Mouse (Mus musculus): ENCODE measurements around the gene Ints3. TPM values are rescaled to one million over a fixed set of nuclear protein-coding genes. Genes with fewer than 3 reads are reported as not detected.

Ints3 gene
- total RNA-seq (2021) (10 to 100 TPM; 22.9 to 26.3 TPM), polyA plus RNA-seq (2012; rRNA removed) (15.2 and 21.8 TPM in 2 replicates)
- long read RNA-seq, full-length matches to known transcripts, result 15 of 60 reads
- long read RNA-seq, partial matches to known transcripts, result 5 of 60 reads
- long read RNA-seq, other reads (novel, unspliced or antisense), result 40 of 60 reads

GRCm38 (mm10) chr3:90433381-90434020, at the start of gene Ints3:
TSS of gene Ints3 (minus strand) at chr3:90433622.
- peaks cover 12% of the 10 kb centered on the region for H3K4me1 ChIP-seq (ENCODE audit: control insufficient read depth, insufficient read depth, low read length)
- TF ChIP-seq POLR2A (IDR thresholded peaks at IDR 0.05; ENCODE audit: insufficient read depth, low read depth, low read length) (peak; percentile 90), CTCF (IDR thresholded peaks at IDR 0.05) (peak; percentile 10; the same call in 1 of the 2 replicates), EP300 (IDR thresholded peaks at IDR 0.05; ENCODE audit: insufficient read depth, low read depth, low read length) (no peak; the same call in 1 of the 2 replicates)
- H3K4me3 ChIP-seq, result peak within 1 kb of the TSS; percentile 71
- H3K27me3 ChIP-seq (ENCODE audit: control insufficient read depth, insufficient read depth, low read length), result no peaks in the 10 kb centered on the region
- peak; percentile 100 for DNase-seq
- H3K36me3 ChIP-seq (ENCODE audit: control insufficient read depth, insufficient read depth, low read length), result peaks cover 7% of the 10 kb centered on the region
- peak within 1 kb of the TSS; percentile 81 for H3K9ac ChIP-seq (ENCODE audit: low read depth, low read length)
- intact Hi-C loops (cut with DNase I), result loop anchor here (1.0 to 2.0 kb wide), 3 partner anchors 13 to 31 kb away; no protein-coding TSS in a partner anchor
- under 1% methylated on average over 52 of the region's 52 CpGs for WGBS
- peak within 1 kb of the TSS; percentile 93 for H3K27ac ChIP-seq
- H3K79me2 ChIP-seq (replicated peaks; ENCODE audit: control insufficient read depth, insufficient read depth, low read length), result no peaks in the 10 kb centered on the region

DNA sequence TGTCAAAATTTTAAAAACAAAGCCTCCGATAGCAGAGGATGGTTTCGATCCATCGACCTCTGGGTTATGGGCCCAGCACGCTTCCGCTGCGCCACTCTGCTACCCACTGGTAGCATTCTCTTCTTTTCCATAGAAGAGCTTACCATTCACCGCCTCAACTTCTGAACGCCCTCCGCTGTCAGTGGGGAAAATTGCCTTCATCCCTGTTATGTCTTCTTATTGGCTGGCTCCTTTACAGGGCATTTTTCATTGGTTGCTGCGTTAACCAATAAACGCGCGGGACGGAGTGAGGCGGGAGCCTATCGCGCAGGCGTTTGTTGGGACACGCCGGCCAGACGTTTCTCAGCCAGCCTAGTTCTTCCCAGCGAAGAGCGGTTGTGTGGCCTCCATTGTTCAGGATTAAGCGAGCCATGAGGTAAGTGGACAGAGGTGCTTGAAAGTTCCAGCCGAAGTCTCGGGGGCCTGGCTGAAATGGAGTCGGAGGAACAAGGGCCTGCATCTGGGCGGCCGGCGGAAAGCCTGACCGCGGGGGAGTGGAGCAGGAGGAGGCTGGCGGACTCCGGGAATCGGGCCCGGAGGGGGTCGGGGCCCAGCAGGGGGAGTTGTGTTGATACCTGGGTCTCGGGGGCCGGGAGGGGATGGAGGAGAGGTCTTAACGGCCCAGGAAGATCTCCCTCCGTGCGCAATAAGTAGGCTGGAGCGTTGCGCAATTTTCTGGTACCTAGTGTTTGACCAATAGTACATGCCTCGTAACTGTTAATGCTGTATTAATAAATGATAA, 42.6 kb upstream of the Ints3 start, which contains the start of gene Ilf2:
TSS of gene Ilf2 (plus strand) at position 296 of the 781 bp plus-strand sequence.
- TF ChIP-seq EP300 (IDR thresholded peaks at IDR 0.05; ENCODE audit: insufficient read depth, low read depth, low read length) (peak; percentile 96), POLR2A (IDR thresholded peaks at IDR 0.05; ENCODE audit: insufficient read depth, low read depth, low read length) (peak; percentile 90), CTCF (IDR thresholded peaks at IDR 0.05) (peak; percentile 56)
- DNase-seq, result peak; percentile 92 to 97
- peaks cover 3% of the 10 kb centered on the region for H3K4me1 ChIP-seq (ENCODE audit: control insufficient read depth, insufficient read depth, low read length)

DNA sequence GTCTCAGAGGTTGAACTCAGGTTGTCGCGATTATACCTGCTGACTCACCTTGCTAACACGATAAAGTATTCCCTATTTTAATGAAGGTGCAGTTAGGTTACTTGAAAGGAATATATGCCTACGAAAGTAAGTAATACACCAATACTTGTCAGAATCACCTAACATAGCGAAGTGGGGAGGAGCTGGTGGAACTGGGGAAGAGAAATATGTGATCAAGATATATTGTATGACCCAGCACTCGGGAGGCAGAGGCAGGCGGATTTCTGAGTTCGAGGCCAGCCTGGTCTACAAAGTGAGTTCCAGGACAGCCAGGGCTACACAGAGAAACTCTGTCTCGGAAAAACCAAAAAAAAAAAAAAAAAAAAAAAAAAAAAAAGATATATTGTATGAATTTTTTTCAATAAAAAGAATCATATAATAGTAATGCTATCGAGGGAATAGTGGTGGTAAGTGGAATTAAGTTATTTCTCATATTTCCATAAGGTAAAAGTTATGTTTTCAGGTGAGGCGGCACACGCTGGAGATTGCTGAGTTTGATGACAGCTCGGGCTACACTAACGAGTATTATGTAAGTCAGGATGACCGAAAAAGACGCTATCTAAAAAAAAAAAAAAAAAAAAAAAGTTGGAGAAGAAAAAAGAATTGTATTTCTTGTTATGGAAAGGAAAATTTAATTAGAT, 41.9 kb upstream of the Ints3 start:
- DNase-seq, result no peak
- Histone ChIP-seq H3K79me2 (replicated peaks; ENCODE audit: control insufficient read depth, insufficient read depth, low read length) (0 out of 2 replicates have a peak, but pooled peaks cover 1% of the 10 kb centered on the region), H3K4me3 (peak overlapping the region; percentile 35), H3K27me3 (ENCODE audit: control insufficient read depth, insufficient read depth, low read length) (no peaks in the 10 kb centered on the region), H3K36me3 (ENCODE audit: control insufficient read depth, insufficient read depth, low read length) (peaks cover 8% of the 10 kb centered on the region), H3K27ac (no peak overlapping the region), H3K9ac (ENCODE audit: low read depth, low read length) (no peak overlapping the region), H3K4me1 (ENCODE audit: control insufficient read depth, insufficient read depth, low read length) (peaks cover 3% of the 10 kb centered on the region)
- no peak for TF ChIP-seq EP300 (IDR thresholded peaks at IDR 0.05; ENCODE audit: insufficient read depth, low read depth, low read length)
- TF ChIP-seq CTCF (IDR thresholded peaks at IDR 0.05), result no peak
- intact Hi-C loops (cut with DNase I), result no loop called here
- 31% methylated on average over 16 of the region's 16 CpGs for WGBS

More for the DNA sequence above, 42.6 kb upstream of the Ints3 start, which contains the start of gene Ilf2:
- peak within 1 kb of the TSS; percentile 63 for H3K4me3 ChIP-seq
- H3K27ac ChIP-seq, result peak within 1 kb of the TSS; percentile 70
- H3K79me2 ChIP-seq (replicated peaks; ENCODE audit: control insufficient read depth, insufficient read depth, low read length), result 0 out of 2 replicates have a peak, but pooled peaks cover 1% of the 10 kb centered on the region
- under 1% methylated on average over 45 of the region's 45 CpGs for WGBS
- no peaks in the 10 kb centered on the region for H3K27me3 ChIP-seq (ENCODE audit: control insufficient read depth, insufficient read depth, low read length)
- H3K9ac ChIP-seq (ENCODE audit: low read depth, low read length), result peak within 1 kb of the TSS; percentile 91
- intact Hi-C loops (cut with DNase I), result loop anchor here (2.0 kb wide), 1 partner anchor 33 kb away; the partner anchor contains the start of gene Chtop
- peaks cover 11% of the 10 kb centered on the region for H3K36me3 ChIP-seq (ENCODE audit: control insufficient read depth, insufficient read depth, low read length)

GRCm38 (mm10) chr3:90472213-90472612, 38.8 kb upstream of the Ints3 start:
- Histone ChIP-seq H3K4me1 (ENCODE audit: control insufficient read depth, insufficient read depth, low read length) (peaks cover 3% of the 10 kb centered on the region), H3K9ac (ENCODE audit: low read depth, low read length) (no peak overlapping the region), H3K4me3 (no peak overlapping the region), H3K79me2 (replicated peaks; ENCODE audit: control insufficient read depth, insufficient read depth, low read length) (0 out of 2 replicates have a peak, but pooled peaks cover 1% of the 10 kb centered on the region), H3K36me3 (ENCODE audit: control insufficient read depth, insufficient read depth, low read length) (peaks cover 4% of the 10 kb centered on the region), H3K27ac (no peak overlapping the region), H3K27me3 (ENCODE audit: control insufficient read depth, insufficient read depth, low read length) (no peaks in the 10 kb centered on the region)
- 12% methylated on average over 3 of the region's 3 CpGs for WGBS
- peak; percentile 81 for TF ChIP-seq CTCF (IDR thresholded peaks at IDR 0.05)
- TF ChIP-seq EP300 (IDR thresholded peaks at IDR 0.05; ENCODE audit: insufficient read depth, low read depth, low read length), result no peak
- TF ChIP-seq POLR2A (IDR thresholded peaks at IDR 0.05; ENCODE audit: insufficient read depth, low read depth, low read length), result no peak
- intact Hi-C loops (cut with DNase I), result no loop called here
- peak in 1 of 2 experiments; percentile 50 for DNase-seq

GRCm38 (mm10) chr3:90467618-90468300, 34.3 kb upstream of the Ints3 start:
- intact Hi-C loops (cut with DNase I), result loop anchor here (5.0 to 10.0 kb wide), 2 partner anchors 173 to 245 kb away; partner anchors contain the start of gene Gatad2b
- Histone ChIP-seq H3K27me3 (ENCODE audit: control insufficient read depth, insufficient read depth, low read length) (peaks cover 4% of the 10 kb centered on the region), H3K4me1 (ENCODE audit: control insufficient read depth, insufficient read depth, low read length) (no peaks in the 10 kb centered on the region), H3K27ac (no peak overlapping the region), H3K79me2 (replicated peaks; ENCODE audit: control insufficient read depth, insufficient read depth, low read length) (no peaks in the 10 kb centered on the region; the same call in 1 of the 2 replicates), H3K4me3 (no peak overlapping the region), H3K36me3 (ENCODE audit: control insufficient read depth, insufficient read depth, low read length) (no peaks in the 10 kb centered on the region), H3K9ac (ENCODE audit: low read depth, low read length) (no peak overlapping the region)
- WGBS, result 90% methylated on average over 10 of the region's 10 CpGs
- DNase-seq, result no peak
- TF ChIP-seq EP300 (IDR thresholded peaks at IDR 0.05; ENCODE audit: insufficient read depth, low read depth, low read length), result no peak
- no peak for TF ChIP-seq POLR2A (IDR thresholded peaks at IDR 0.05; ENCODE audit: insufficient read depth, low read depth, low read length)
- TF ChIP-seq CTCF (IDR thresholded peaks at IDR 0.05), result no peak
